Mouse (Mus musculus) right cerebral cortex, adult 2 months (tissue): Measurements from ENCODE around the gene Rabac1.
A peak's percentile ranks its signal among the peaks of the same experiment; 100 is the strongest.

ENCODE experiments used
- DNase-seq, 2 experiments: peaks; one replicate each; pipeline ENCODE4 v3.0.0; 2021 to 2022; ENCODE audit warnings: low spot score in 2 of 2

The Rabac1 gene

DNA sequence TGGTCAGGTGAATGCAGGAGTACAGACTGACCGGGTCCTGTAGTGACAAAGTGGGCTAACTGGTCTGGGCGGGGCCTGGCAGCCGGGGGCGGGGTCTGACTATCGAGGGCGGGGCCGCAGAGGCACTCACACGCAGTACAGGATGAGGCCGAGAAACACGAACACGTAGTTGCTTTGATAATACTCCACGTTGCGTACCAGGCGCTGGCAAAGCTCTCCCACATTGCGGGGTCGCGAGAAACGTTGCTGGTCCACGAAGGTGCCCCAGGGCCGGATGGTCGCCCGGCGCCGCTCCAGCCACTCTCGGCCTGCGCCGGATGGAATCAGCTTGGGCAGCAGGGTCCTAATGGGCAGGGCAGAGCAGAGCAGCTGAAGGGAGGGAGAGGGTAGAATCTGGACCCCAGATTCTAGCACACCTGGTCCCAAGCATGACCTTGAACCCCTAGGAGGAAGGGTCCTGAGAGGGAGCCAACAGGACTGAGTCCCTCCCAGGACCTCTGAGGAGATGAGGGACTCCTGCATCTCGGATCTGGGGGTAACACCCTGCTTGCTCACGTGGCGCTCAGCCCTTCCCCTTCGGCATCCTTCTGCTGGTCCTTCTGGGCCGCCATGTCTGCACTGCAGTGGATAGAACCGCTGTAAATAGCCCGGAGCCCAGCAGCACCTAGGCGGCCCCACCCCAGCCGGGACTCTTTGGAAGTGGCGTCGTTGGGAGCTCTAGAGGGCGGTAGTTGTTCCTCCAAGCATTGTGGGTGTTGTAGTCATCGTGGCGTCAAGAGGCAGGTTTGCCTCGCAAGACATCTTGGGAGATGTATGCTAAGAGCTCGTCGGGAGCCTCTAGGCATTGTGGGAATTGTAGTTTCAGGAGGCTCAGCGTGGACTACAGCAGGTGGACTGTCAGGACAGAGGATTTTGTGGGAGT is at the start of gene Rabac1:
Rabac1 (minus strand) TSS at position 783 of the 922 bp plus-strand sequence.
- DNase-seq: peak; percentile 94 to 95

DNA sequence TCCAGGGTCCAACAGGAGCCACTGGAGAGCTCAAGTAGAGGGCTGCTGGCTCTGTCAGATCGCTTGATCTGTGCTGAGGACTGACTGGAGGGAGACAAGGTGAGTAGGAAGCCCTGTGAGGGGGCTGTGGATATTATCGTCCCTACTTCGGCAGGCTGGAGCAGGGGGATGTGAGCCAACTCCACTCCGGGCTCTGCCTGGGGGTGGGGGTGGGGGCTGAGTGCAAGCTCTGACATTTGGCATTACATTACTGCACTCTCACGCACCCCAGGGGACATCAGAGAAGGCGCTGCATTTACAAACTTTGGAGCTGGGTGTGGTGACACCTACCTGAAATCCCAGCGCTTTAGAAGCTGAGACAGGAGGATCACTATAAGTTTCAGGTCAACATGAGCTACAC is 39.0 kb upstream of the Rabac1 start:
- no peak for DNase-seq

GRCm38 (mm10) chr7:25010090-25010913 is 37.7 kb upstream of the Rabac1 start:
- DNase-seq: peak; percentile 67 to 72

GRCm38 (mm10) chr7:25009099-25009700 is 36.6 kb upstream of the Rabac1 start:
- DNase-seq: peak; percentile 77 to 80

DNA sequence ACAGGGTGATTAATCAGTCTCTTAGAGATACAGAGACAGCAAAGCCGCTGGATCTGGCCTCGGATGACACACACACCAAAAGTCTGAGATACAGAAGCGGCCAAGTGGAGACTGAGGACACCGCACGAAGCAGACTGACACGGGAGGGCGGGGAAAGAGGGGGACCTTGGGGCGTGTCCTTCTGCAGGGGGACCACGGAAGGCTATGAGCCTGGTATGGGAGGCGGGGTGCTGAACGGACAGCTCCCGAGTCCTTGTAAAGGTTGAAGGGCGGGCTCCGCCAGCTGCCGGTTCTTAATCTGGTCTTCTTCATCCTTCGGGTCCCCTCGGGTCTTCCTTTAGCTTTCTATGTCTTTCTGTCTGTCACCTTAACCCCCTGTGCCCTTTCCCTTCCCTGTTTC is 36.1 kb upstream of the Rabac1 start:
- DNase-seq: no peak

DNA sequence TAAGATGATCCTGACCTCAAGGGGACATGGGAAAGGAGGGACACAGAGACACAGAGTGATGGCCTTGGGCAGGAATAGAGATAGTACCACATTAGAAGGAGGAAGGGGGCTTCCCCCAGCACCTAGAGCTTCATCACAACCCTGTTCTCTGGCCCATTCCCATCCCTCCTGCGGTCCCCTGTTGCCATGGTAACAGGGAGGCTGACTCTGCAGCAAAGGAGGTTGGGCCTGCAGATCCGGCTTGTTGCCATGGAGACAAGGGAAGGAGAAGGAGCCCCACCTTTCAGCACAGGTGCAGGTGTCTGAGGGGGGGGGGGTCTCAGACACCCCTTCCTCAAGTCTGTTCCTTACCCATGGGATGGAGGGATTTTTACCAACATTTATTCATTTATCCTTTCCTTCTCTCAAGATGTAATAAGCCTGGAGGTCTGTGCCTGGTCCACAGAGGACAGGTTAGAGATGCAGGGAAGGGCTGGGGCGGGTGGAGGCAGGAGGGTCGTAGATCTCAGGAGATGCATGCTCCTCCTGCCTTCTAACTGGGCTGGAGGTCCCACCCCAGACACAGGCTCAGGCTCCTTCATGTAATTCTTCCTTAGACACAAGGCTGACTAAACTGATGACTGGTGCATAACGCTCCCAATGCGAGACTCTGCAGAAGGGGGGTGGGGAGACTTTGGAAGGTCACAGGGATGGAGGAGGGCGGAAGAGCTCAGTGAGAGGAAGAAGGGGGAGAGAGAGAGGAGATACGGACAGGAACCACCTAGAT is 35.2 kb upstream of the Rabac1 start:
- DNase-seq: peak in 1 of 2 experiments; percentile 80

- DNase-seq: peak; percentile 84 to 90
Measured at GRCm38 (mm10) chr7:25006586-25007364, 34.2 kb upstream of the Rabac1 start.

GRCm38 (mm10) chr7:25006171-25006570 is 33.6 kb upstream of the Rabac1 start:
- DNase-seq: no peak

DNA sequence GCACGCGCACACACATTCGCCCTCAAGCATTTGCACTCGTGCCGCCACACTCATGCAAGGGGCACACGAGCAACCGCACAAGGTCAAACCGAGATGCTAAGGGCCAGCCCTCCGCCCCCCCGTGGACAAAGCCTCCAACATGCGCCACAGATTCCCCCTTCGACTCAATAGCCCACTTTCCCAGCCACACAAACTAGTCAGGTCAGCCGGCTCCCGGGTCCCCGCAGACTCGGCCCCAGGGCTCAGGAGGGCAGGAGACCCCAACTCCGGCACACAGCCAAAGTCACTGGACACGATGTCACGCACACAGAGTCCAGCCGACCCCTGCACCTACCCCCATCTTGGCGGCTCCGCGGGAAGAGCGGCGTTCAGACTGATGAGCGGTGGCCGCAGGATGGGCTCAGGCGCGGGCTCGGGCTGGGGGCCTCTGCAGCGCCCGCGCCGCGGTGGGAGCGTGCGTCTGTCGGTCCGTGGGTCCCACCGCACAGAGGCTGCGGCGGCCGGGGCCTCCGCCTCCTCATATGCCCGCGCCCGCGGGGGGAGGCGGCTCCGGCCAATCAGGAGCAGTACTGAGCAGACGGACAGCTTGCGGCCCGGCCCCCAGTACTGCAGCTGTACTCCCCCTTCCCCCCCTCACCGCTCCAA is 33.0 kb upstream of the Rabac1 start, which contains the start of gene Atp1a3:
Atp1a3 (minus strand) TSS at position 538 of the 645 bp plus-strand sequence.
- peak; percentile 82 to 85 for DNase-seq

- DNase-seq: no peak
Measured at GRCm38 (mm10) chr7:25004806-25005205, 32.3 kb upstream of the Rabac1 start.

DNA sequence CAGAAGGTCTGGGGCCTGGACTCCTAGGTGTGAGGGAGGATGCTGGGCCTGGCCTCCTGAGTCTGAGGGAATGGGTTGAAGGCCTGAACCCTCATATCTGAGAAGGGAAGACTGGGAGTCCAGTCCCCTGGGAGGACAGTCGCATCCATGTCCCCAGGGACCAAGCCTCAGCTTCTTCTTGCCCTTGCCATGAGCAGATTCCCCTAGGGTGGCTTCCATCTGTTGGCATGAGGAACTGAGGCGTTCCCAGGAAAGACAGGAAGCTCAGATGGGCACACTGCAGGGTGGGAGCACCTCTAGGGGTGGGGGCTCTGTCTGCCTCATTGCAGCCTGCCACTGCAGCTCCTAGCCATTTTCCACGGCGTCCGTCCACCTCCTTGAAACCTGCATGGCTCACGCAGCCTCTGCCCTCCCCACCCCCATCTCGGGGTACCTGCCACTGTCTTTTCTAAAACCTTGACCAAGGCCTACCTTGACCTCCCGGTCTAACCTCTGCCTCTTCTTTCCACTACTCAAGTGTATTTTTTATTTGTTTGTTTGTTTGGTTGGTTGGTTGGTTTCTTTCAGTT is 31.4 kb upstream of the Rabac1 start:
- no peak for DNase-seq

DNA sequence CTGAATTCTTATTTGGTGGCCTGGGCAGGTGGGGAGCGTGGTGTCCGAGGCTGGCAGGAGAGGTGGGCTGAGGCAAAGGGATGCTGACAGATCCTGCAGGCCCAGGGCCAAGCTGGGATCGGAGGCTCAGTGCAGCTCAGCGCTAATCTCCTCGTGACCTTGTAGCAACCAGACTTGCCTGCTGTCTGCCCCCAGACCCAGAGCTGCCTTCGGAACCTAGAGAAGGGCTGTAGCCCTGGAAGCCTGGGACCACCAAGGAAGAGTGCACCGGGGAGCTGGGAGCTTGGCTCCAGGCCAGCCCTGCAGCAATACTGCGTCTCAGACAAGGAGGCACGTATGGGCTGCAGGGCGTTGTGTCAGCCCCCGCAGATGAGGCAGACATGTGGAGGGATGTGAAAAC is 30.7 kb upstream of the Rabac1 start:
- no peak for DNase-seq

- no peak for DNase-seq
Measured at GRCm38 (mm10) chr7:25000711-25001110, 28.2 kb upstream of the Rabac1 start.

- DNase-seq: no peak
Measured at GRCm38 (mm10) chr7:25000211-25000610, 27.7 kb upstream of the Rabac1 start.

GRCm38 (mm10) chr7:24993081-24993480 is 20.5 kb upstream of the Rabac1 start:
- peak in 1 of 2 experiments; percentile 68 for DNase-seq

DNA sequence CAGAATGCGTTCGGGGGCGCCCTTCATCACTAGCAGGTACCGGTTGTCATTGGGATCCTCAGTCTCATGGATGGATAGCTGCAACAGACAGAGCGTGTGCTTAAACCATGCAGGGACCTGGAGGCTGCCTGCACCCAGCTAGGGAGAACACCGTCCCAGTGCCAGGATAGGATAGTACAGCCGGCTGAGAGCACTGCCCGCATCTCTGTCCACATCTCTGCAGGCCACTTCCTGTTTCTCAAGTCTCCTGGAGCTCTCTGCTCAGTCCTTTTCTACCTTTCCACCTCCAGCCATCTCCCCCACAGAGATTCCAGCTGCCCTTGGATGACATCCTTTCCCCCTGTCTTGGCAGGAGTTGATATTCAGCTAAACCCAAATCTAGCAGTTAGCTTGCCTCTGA is 17.9 kb upstream of the Rabac1 start:
- no peak for DNase-seq

GRCm38 (mm10) chr7:24987941-24988340 is 15.4 kb upstream of the Rabac1 start:
- no peak for DNase-seq

GRCm38 (mm10) chr7:24985799-24986198 is 13.2 kb upstream of the Rabac1 start:
- peak in 1 of 2 experiments; percentile 32 for DNase-seq

DNA sequence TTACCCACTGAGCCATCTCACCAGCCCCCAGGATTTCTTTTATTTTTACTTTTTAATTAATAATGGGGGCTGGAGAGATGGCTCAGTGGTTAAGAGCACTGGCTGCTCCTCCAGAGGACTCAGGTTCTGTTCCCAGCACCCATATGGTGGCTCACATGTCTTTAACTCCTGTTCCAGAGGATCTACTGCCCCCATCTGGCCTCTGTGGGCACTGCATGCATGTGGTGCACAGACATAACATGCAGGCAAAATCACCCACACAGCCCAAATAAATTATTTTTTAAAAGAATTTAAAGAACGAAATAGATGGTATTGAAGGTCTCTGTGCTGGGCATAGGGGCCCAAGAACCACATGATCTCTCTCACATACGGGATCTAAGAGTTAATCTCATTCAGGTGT is 11.8 kb upstream of the Rabac1 start:
- peak in 1 of 2 experiments; percentile 30 for DNase-seq

DNA sequence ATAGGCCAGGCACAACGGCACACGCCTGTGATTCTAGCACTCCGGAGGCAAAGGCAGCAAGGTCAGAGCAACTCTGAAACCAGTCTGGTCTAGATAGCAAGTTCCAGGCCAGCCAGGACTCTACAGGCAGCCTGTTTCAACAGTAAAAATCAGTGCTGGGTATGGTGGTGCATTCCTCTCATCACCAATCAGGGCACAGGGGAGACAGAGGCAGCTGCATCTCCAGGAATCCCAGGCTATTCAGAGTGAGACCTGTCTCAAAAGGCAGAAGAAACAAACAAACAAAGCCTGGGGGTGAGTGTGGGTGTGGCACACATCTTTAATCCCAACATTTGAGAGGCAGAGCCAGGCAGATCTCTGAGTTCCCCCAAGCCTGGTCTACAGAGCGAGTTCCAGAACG is 10.8 kb upstream of the Rabac1 start:
- DNase-seq: no peak
